Mouse (Mus musculus) T-helper 2 cell (primary cell): ENCODE results near the gene Irak2.

Experiments used
- in situ Hi-C: fragments of 300-600 bp; cut with MboI, MseI; formaldehyde crosslinking; loops from one replicate; pipeline ENCODE4 v1.15.1; 2025; ENCODE audit warnings: high pct_unique_total_duplicates

Gene Irak2

DNA sequence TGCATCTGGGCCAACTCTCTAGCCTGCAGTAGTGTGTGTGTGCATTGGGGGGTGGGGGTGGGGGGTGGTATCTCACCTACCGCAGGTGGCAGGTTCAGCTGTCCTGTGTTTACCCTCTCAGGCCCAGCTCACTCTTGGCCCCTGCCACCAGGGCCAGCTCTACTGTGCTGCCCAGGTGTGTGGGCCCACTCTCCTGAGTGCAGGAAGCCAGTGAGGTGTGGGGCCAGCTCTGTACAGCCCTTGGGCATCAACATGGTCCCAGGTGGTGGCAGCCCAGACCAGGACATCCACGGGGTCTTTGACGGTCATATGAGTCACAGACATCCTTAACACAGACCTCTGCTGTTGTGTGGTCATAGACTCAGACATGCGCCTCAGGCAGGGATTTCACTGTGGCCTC lies 5.4 kb upstream of the Irak2 start:
- in situ Hi-C loops = no loop called here

DNA sequence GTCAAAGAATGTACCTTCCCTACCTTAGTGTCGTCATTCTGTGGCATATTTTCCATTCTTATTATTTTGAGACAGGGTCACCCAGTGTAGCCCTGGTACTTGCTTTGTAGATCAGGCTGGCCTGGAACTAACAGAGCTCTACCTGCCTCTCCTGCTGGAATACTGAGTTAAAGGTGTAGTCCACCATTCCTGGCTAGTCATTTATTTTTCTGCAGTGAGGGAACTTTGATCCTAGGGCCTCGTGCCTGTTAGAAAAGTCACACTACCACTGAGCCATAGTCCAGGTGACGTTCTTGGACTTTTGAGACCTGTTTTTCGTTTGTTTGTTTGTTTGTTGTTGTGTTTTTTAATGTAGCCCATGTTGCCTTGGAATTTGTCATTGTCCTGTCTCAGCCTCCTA lies 934 bp downstream of the Irak2 start:
- in situ Hi-C loops = loop anchor here (5.0 kb wide), 1 partner anchor 43 kb away; no protein-coding TSS in a partner anchor

DNA sequence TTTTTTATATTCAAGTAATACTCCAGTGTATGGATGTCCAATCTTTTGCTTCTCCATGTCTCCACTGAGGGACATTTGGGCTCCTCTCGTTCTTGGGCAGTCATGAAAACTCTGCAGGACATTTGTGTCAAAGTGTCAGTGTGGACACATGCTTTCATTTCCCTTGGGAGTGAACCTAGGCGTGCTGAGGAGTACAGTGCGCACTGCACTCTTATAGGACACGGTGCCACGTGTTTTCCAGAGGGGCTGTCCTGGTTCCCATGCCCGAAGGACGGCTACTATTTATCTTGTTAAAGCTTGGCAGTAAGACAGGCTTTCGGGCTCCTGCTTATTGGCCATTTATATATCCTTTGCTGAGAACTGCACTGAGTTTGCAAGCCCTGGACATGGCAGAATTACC lies 4.3 kb downstream of the Irak2 start:
- in situ Hi-C loops = no loop called here

DNA sequence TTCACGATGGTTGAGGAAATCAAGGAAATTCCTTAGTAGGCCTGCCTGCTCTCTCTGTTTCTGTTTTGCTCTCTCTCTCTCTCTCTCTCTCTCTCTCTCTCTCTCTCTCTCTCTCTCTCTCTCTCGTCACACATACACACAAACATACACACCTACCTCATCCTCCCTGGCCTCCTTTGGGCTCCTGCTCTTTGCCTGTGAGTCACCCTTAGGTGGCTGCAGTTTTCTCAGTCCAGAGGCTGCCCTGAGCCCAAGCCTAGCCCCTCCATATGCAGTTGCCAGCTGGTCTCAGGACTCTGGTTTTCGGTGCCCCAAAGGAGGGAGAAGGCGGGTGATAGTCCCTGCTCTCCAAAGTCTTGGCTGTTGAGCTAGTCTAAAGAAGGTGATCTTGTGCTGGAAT lies 4.8 kb downstream of the Irak2 start:
- in situ Hi-C loops = no loop called here

DNA sequence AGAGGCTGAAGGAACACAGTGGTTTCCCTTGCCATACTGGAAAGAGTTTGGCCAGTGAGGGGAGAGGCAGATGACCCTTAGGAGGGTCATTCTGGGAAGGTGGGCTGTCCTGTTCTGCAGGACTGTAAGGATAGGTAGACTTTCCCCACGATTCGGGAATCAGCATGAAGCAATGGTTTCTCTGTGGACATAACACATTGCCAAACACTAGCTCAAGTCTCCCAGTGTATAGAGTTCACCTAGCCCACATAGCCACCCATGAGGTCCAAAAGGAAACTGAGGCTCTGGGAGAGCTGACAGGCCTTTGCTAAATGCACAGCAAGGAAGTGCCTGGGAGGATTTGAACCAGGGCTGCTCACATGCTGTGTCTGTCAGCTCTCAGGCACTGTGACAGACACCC lies 5.7 kb downstream of the Irak2 start:
- in situ Hi-C loops = no loop called here

DNA sequence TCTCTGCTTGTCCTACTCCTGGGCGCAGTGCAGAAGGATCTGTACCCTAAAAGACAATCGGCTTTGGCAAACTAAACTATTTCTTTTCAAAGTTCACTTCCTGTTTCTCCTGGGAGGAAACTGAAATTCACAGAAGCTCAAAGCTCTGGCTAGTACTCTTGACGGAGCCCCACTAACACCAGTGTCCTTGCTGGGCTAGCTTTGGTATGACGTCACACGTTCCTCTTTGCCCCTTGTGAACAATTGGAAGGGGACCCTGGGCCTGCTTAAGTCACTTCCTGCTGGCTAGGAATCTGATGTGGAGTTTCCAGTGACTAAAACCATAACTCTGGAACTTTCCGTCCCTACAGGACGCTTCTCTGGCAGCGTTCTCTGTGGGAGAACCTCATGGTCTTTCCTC lies 6.5 kb downstream of the Irak2 start:
- in situ Hi-C loops = no loop called here

DNA sequence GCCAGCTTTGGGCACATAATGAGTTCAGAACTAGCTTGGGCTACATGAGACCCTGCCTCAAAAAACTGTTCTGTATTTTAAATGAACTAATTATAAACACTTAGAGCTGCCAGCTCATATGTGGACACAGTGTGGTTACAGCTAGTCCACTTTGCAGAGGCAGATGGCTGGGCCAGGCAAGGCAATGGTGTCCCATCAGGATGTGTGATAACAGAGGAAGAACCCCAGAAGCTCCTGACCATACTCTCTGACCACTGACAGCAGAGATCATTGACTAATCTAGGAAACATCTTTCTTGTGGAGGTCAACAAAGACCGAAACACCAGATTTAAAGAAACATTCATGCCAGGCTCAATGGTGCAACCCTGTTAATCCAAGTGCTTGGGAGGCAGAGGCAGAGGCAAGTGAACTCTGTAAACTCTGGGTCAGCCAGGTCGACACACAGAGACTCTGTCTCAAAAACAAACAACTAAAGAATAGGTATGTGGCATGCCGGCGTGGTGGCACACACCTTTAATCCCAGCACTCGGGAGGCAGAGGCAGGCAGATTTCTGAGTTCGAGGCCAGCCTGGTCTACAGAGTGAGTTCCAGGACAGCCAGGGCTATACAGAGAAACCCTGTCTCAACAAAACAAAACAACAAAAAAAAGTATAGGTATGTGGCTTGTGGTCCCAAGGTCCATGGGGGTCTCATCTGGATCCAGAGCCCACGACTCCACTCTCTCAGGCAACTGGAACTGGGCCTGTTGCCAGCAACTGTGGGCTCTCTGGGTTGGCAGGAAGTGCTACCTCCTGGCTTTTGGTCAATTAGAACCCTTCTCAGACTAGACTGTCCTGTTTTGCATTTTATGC lies 11.3 kb downstream of the Irak2 start:
- in situ Hi-C loops = no loop called here

DNA sequence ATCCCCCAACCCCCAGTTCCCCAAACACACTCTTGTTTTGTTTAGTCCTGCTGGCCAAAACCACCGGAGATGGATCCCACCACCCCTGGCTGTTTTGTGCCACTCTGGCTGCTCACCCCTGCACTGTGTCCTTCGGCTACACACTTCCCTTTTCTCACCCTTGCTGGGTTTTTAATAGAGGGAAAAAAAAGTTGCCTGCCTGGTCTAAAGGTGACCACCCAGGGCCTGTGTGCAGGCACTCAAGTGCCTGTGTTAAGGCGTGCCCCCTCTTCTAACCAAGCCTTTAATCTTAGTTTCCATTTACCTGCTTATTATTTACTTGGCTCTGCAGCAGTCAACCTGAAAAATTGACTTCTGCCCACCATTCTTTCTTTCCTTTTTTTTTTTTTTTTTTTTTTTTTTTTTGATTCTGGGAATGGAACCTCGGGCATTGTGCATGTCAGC lies 12.0 kb downstream of the Irak2 start:
- in situ Hi-C loops = no loop called here

DNA sequence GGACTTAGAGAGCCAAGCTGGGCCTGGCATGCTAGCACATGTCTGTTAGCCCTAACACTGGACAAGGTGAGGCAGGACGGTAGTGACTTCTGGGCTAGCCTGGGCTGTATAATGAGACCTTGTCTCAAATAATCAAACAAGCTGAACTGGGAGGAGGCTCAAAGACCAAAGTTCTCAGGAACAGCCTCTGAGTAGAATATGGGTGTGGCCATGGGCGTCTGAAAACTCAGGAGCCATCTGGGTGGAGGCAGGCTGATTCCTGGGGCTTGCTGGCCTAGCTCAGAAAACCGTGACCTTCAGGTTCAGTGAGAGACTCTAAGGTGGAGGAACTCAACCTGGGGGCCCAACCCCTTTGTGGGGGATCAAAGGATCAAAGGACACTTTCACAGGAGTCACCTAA lies 13.4 kb downstream of the Irak2 start:
- in situ Hi-C loops = no loop called here

DNA sequence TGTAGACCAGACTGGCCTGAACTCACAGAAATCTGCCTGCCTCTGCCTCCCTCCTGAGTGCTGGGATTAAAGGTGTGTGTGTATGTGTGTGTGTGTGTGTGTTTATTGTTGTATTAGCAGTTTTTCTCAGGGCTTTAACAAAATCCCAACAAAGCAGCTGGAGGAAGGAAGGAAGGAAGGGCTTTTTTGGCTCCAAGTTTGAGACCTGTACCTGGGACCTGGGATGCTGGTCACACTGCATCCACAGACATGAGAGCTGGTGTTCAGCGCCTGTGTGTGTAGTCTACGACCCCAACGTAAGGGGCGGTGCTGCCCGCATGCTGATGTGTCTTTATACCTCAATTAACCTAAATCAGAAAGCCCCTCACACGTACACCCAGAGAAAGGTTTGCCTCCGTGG lies 15.3 kb downstream of the Irak2 start:
- in situ Hi-C loops = no loop called here

DNA sequence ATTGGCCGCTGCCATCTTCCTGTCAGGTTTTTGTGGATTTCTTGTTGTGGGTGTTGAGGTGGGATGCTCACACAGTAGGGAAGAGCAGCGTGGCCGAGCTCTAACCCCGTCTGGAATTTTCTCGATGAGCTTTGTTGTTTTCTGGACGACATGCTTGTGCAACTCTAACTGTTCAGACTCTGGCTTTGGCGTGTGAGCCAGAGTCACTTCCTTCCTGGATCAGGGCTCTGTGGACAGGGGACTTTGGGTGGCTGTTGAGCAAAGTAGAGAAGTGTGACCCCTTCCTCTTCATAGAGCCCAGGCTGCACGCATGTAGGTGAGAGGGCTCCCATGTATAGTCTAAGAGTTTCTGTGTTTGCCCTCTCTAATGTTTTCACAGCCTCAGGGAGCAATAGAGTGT lies 15.8 kb downstream of the Irak2 start:
- in situ Hi-C loops = no loop called here

DNA sequence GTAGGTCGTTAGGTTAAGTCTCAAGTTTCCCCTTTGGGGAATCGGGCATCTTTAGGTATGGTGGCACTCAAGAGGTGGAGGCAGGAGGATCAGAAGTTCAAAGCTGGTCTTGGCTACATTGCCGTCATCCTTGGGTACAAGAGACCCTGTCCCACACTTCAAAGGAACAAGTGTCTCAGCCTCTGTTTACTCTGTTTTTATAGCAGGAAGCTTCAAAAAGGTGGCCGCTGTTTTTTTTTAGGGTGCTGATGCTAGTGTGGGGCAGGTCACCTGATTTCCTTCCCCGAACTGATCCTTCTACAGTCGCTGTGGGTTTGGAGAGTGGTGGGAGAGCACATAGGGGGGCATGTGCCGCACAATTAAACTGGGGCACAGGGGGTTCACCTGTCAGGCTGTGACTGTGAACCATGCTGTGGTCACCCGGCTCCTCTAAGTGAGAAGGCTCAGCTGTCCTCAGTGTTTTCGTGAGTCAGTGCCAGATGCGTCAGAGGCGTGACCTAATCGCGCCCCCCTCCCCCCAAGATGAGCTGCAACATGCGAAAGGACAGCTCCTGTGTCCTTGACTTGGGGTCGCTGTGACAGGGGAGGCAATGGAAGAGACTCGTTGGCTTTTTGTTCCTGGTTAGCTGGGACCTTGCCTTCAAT lies 16.6 kb downstream of the Irak2 start:
- in situ Hi-C loops = no loop called here

DNA sequence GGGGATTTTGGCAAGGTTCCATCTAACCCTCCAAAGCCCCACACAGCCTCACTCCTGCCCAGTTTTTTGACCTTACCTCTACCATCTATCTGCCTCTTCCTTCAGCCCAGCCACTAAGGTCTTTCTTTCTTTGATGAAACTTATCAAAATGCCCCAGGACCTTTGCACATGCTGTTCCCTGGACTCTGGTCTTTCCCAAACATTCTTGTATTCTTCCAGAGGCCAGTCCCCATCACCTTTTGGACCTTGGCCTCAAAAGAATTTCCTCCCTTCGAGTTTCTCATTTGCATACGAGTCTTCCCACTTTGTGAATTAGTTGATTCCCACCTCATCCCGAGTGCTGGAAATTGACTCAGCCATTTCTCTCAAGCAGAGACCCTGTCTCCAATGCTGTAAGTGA lies 17.2 kb downstream of the Irak2 start:
- in situ Hi-C loops = no loop called here

DNA sequence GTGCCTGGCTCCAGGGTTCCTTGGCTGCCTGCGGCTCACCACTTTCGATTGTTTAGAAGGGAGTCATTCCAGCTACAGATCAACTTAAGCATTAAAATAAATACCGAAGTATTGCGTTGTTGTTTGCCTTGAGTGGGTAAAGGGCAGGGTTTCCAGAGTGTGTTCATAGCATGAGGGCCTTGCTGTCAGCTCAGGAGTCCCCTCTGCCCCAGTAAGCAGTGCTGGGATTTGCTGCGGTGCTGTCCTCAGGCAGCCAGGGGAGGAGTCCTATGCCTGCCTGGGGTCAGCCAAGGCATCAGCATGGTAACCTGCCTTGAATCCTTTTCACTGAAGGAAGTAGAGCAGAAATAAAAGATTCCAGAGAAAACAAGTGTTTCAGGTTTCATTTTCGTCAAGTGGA lies 18.6 kb downstream of the Irak2 start:
- in situ Hi-C loops = no loop called here

DNA sequence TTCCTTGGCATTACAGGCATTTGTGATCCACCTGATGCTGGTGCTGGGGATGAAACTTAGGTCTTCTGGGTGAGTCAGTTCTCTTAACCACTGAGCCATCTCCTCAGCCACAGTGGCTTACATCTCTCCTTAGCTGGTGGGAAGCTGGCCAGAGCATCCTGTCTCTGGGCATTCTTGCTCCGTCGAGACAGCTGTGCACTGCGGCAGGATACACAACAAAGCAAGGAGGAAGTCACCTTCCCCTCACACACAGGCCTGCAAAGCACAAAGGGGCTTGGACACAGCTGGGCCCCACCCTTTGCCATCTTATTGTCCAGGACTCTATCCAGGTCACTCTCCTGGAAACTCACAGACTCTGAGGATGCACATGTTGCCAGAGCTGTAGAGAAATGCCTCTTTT lies 20.0 kb downstream of the Irak2 start:
- in situ Hi-C loops = no loop called here

DNA sequence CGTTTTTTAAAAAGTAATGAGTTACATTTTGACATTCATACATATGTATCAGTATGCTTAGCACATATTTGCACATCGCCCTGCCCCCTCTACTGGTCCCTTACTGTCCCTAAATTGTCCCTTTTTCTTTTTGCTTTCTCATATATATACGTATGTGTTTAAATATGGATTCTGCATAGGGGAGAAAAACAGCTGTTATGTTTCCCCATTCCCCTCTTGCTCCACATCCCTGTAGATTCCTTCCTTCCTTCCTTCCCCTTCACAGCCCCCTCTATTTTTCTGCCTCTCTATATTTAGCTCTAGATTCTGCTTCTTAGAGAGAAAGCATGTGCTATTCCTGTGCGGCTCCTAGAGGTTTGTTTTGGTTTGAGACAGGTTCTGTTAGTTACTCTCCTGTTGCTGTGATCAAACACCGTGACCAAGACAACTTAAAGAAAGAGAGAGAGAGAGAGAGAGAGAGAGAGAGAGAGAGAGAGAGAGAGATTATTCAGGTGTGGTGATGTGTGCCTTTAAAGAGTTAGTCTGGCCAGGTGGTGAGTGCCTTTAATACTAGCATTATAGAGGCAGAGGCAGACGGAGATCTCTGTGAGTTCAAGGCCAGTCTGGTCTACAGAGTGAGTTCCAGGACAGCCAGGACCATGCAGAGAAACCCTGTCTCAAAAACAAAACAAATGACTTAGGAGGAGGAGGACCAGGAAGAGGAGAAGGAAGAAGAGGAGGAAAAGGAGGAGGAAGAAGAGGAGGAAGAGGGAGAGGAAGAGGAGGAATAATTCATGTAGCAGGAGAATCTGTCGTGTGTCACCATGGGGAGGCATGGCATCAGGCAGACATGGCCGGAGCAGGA lies 21.6 kb downstream of the Irak2 start:
- in situ Hi-C loops = no loop called here

DNA sequence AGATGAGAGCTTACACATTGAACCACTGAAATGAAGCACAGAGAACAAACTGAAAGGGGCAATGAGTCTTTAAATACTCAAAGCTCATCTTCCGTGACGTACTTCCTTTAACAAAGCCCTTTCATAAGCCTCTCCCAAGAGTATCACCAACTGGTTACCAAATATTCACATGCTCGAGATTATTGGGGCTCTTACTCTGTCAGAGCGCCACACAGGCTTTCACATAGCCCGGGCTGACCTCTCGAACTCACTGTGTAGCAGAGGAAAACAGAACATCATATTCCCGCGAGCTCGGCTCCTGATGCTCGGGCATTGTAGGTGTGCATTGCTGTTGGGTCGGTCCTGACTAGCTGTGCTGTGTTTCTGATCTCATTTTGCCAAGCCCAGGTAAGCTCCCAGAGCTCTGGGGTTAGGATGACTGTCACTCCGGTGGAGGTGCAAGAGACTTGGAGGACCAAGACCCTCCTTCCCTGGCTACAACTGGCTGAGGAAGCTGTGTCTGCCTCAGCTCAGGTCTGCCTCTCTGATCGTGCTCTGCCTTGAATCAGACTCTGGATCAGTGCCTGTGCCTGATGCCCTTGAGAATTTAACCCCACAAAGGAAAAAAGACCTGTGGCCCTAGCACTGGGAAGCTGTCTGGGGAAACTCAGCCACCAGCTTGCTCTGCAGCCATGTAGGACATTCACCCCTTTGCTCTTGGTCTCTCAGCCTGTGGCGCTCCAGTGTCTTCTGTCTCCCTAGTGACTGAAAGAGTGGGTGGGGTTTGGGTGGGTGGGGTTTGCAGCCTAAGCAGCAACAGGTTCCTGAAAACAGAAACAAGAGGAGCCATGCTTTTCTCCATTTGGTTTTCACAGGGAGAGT lies 22.5 kb downstream of the Irak2 start:
- in situ Hi-C loops = no loop called here

DNA sequence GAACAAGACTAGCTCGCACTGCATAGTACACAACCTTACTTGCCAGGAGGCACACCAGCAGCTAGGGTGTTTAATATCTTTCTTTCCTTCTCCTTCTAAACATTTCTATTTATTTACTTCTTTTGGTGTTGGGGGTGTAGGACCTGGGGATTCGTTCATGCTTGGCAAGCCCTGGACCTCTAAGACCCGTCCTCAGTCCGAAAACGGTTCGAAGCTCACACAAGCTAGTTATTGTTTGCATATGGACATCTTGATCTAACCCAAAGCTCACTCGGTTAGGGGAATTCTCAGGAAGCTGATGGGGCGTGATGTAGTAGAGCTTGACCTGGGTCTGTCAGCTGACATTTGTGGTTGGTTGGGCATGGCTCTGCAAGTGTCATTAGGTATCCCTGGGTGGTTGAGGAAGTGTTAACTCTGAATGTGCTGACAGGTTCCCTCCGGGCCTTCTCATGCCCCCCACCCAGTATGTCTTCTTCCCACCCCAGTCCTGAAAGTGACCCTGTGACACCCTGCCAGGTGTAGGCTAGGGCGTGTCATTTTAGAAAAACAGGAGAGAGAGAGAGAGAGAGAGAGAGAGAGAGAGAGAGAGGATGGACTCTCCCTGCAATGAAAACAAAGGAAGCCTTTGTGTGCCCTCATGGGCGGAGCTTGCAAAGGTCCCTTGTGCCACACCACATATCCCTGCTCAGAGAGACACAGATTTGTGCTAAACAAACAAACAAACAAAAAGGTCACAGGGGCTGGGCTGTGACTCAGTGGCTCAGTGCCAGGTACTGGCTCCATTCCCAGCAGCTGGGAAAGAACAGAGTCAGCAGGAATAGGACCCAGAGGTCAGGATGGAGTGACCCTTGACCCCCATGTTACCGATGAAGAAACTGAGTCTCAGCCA lies 23.3 kb downstream of the Irak2 start:
- in situ Hi-C loops = no loop called here

DNA sequence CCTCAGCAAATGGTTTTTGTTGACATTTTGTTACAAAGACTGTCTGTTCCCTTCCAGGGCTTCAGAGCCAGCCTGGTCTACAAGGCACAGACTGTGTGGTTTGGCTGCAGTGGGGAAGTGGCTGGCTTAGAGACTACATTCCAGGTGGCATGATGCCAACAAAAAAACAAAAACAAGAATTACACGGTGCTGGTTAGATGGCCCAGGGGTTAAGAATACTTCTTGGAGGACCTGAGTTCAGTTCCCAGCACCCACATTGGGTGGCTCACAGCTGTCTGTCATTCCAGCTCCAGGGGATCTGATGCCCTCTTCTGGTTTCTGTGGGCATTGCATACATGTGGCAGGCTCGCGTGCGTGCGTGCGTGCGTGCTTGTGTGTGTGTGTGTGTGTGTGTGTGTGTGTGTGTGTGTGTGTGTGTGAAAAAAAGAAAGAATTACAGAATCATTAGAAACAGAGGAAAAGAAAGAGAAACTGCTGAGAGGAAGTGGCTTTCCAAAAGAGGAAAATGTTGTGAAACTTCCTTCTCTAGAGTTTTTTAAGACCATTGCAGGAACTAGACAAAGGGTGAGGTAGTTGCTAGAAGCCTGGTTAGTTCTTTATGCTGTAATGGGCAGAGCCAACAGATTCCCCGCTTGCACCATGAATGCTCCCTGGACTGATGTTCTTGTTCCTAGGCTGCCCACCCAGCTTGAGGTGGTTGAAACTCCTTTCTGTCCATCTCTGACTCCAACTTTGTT lies 24.9 kb downstream of the Irak2 start:
- in situ Hi-C loops = no loop called here

DNA sequence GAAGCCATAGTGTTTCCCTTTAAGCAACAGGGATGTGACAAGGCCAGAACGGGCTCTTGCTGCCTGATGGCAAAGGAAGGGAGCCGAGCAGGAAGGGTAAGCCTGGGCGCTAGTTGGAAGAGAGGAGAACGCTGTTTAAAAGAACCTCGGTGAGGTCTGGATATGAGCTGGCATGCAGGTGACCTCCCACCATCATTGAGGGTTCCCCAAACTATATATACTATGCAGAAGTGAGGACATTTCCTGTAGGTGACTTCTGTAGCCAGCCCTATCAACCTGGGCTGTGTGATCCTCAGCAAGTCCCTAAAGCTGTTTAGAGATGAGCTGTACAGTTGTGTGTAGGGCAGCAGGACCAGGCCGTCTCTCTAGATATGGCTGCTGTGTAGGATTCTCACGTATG lies 26.0 kb downstream of the Irak2 start:
- in situ Hi-C loops = no loop called here
